Mouse (Mus musculus): ENCODE results near the gene Sohlh2. TPM values are rescaled to one million over a fixed set of nuclear protein-coding genes. Genes with fewer than 3 reads are reported as not detected.

Gene Sohlh2
- total and polyA plus RNA-seq, 3 experiments: not detected

GRCm38 (mm10) chr3:55223862-55224261 is 42.0 kb downstream of the Sohlh2 start:
- Histone ChIP-seq H3K9me3 (replicated peaks; ENCODE audit: low read length) (peaks cover 60% of the 10 kb centered on the region), H3K79me2 (replicated peaks; ENCODE audit: control insufficient read depth, extremely low read depth, insufficient read depth, poor library complexity, severe bottlenecking) (no peaks in the 10 kb centered on the region), H3K27ac (ENCODE audit: insufficient read depth, low read depth) (no peak overlapping the region), H3K36me3 (replicated peaks in 1 of 2; ENCODE audit: control insufficient read depth in 1 of 2, insufficient read depth in 1 of 2, low read length in 1 of 2) (no peaks in the 10 kb centered on the region), H3K9ac (ENCODE audit: insufficient read depth, low read depth) (no peak overlapping the region), H3K4me2 (ENCODE audit: insufficient read depth, low read depth, poor library complexity, severe bottlenecking) (no peak overlapping the region), H3K4me3 (replicated peaks in 1 of 3; ENCODE audit: low read depth in 2 of 3, low read length in 2 of 3, poor library complexity in 1 of 3) (no peak overlapping the region), H3K27me3 (replicated peaks) (no peaks in the 10 kb centered on the region), H3K4me1 (ENCODE audit: control insufficient read depth in 1 of 2, insufficient read depth in 2 of 2) (no peaks in the 10 kb centered on the region)
- DNase-seq (ENCODE audit: extremely low read depth): no peak
- TF ChIP-seq BHLHE40 (IDR thresholded peaks at IDR 0.05; ENCODE audit: low read depth, low read length): no peak
- no peak for TF ChIP-seq POLR2AphosphoS2 (IDR thresholded peaks at IDR 0.05; ENCODE audit: low read depth, low read length)
- no peak for TF ChIP-seq E2F4 (IDR thresholded peaks at IDR 0.05; ENCODE audit: insufficient replicate concordance, low read depth, low read length)
- no peak for TF ChIP-seq EP300 (IDR thresholded peaks at IDR 0.05; ENCODE audit: low read length)
- TF ChIP-seq JUN (IDR thresholded peaks at IDR 0.05; ENCODE audit: insufficient read depth, low read depth, low read length): no peak
- TF ChIP-seq RAD21 (IDR thresholded peaks at IDR 0.05; ENCODE audit: low read depth, low read length): no peak
- no peak for TF ChIP-seq PAX5 (IDR thresholded peaks at IDR 0.05; ENCODE audit: low read length)
- no peak for TF ChIP-seq TCF12 (IDR thresholded peaks at IDR 0.05; ENCODE audit: low read depth, low read length)
- no peak for TF ChIP-seq NRF1 (IDR thresholded peaks at IDR 0.05; ENCODE audit: low read depth, low read length)
- no peak for TF ChIP-seq GABPA (IDR thresholded peaks at IDR 0.05; ENCODE audit: insufficient replicate concordance, low read depth, low read length)
- no peak for TF ChIP-seq USF1 (IDR thresholded peaks at IDR 0.05; ENCODE audit: low read depth, low read length)
- no peak for TF ChIP-seq UBTF (IDR thresholded peaks at IDR 0.05; ENCODE audit: low read depth, low read length)
- TF ChIP-seq MEF2A (IDR thresholded peaks at IDR 0.05; ENCODE audit: borderline replicate concordance, low read depth, low read length): no peak
- TF ChIP-seq ZC3H11A (IDR thresholded peaks at IDR 0.05; ENCODE audit: low read depth, low read length): no peak
- no peak for TF ChIP-seq JUND (conservative IDR thresholded peaks at IDR 0.05; ENCODE audit: low read depth, low read length)
- TF ChIP-seq POLR2A (IDR thresholded peaks at IDR 0.05; ENCODE audit: low read depth, low read length): no peak
- in situ Hi-C loops (cut with MboI; ENCODE audit: low pct_ligation_motif_present, low pct_unique_long_range_greater_than_20kb, low sequenced_read_pairs): no loop called here
- dilution Hi-C loops (cut with MboI; ENCODE audit: extremely low pct_ligation_motif_present, extremely low pct_unique_long_range_greater_than_20kb, low sequenced_read_pairs): no loop called here

GRCm38 (mm10) chr3:55226501-55227213 is 44.8 kb downstream of the Sohlh2 start:
- no peaks in the 10 kb centered on the region for H3K36me3 ChIP-seq (replicated peaks in 1 of 2; ENCODE audit: control insufficient read depth in 1 of 2, insufficient read depth in 1 of 2, low read length in 1 of 2)
- no peaks in the 10 kb centered on the region for H3K4me1 ChIP-seq (ENCODE audit: control insufficient read depth in 1 of 2, insufficient read depth in 2 of 2)
- peaks cover 71% of the 10 kb centered on the region for H3K9me3 ChIP-seq (replicated peaks; ENCODE audit: low read length)
- H3K4me2 ChIP-seq (ENCODE audit: insufficient read depth, low read depth, poor library complexity, severe bottlenecking): no peak overlapping the region
- dilution Hi-C loops (cut with MboI; ENCODE audit: extremely low pct_ligation_motif_present, extremely low pct_unique_long_range_greater_than_20kb, low sequenced_read_pairs) (no loop called here), in situ Hi-C loops (cut with MboI; ENCODE audit: low pct_ligation_motif_present, low pct_unique_long_range_greater_than_20kb, low sequenced_read_pairs) (no loop called here)
- TF ChIP-seq KAT2A (IDR thresholded peaks at IDR 0.05; ENCODE audit: insufficient replicate concordance, low read length) (no peak), MXI1 (IDR thresholded peaks at IDR 0.05; ENCODE audit: low read depth, low read length) (no peak), MEF2A (IDR thresholded peaks at IDR 0.05; ENCODE audit: borderline replicate concordance, low read depth, low read length) (no peak), MAX (IDR thresholded peaks at IDR 0.05; ENCODE audit: low read length) (no peak), CHD1 (IDR thresholded peaks at IDR 0.05; ENCODE audit: low read depth, low read length) (no peak), UBTF (IDR thresholded peaks at IDR 0.05; ENCODE audit: low read depth, low read length) (no peak), GABPA (IDR thresholded peaks at IDR 0.05; ENCODE audit: insufficient replicate concordance, low read depth, low read length) (no peak), POLR2AphosphoS2 (IDR thresholded peaks at IDR 0.05; ENCODE audit: low read depth, low read length) (no peak), USF2 (conservative IDR thresholded peaks at IDR 0.05; ENCODE audit: low read depth, low read length) (no peak), TCF12 (IDR thresholded peaks at IDR 0.05; ENCODE audit: low read depth, low read length) (no peak), ZKSCAN1 (IDR thresholded peaks at IDR 0.05; ENCODE audit: borderline replicate concordance, low read depth, low read length) (no peak), ZMIZ1 (IDR thresholded peaks at IDR 0.05; ENCODE audit: low read depth, low read length) (no peak), RAD21 (IDR thresholded peaks at IDR 0.05; ENCODE audit: low read depth, low read length) (no peak), HCFC1 (IDR thresholded peaks at IDR 0.05; ENCODE audit: low read depth, low read length) (no peak), ZC3H11A (IDR thresholded peaks at IDR 0.05; ENCODE audit: low read depth, low read length) (no peak), ETS1 (conservative IDR thresholded peaks at IDR 0.05; ENCODE audit: low read depth, low read length) (no peak), CHD2 (IDR thresholded peaks at IDR 0.05; ENCODE audit: low read length) (no peak), MAFK (IDR thresholded peaks at IDR 0.05; ENCODE audit: insufficient replicate concordance, low read length) (no peak), SMC3 (IDR thresholded peaks at IDR 0.05; ENCODE audit: low read depth, low read length) (no peak)
- H3K4me3 ChIP-seq (replicated peaks in 1 of 3; ENCODE audit: low read depth in 2 of 3, low read length in 2 of 3, poor library complexity in 1 of 3): no peak overlapping the region
- no peak for DNase-seq (ENCODE audit: extremely low read depth)
- H3K79me2 ChIP-seq (replicated peaks; ENCODE audit: control insufficient read depth, extremely low read depth, insufficient read depth, poor library complexity, severe bottlenecking): no peaks in the 10 kb centered on the region
- H3K9ac ChIP-seq (ENCODE audit: insufficient read depth, low read depth): no peak overlapping the region
- no peak overlapping the region for H3K27ac ChIP-seq (ENCODE audit: insufficient read depth, low read depth)
- no peaks in the 10 kb centered on the region for H3K27me3 ChIP-seq (replicated peaks)

Data from CH12.LX (cell line).